Mouse (Mus musculus): ENCODE data around the gene Crkl. TPM values are rescaled to one million over a fixed set of nuclear protein-coding genes. Genes with fewer than 3 reads are reported as not detected.

Crkl gene
- 27.2 and 27.9 TPM in 2 replicates for polyA plus RNA-seq (2015; fragmentation: Nextera tagmentation; extraction: Ambion mirVana)

- under 1% methylated on average over 63 of the region's 63 CpGs for WGBS (ENCODE audit: insufficient replicate concordance)
- ATAC-seq (ENCODE audit: low read depth) = peak; percentile 95
- H3K4me2 ChIP-seq (ENCODE audit: low read depth, low read length) = peak within 1 kb of the TSS; percentile 82
Observed at GRCm38 (mm10) chr16:17451541-17452372, at the start of gene Crkl. Gene Crkl, plus strand, starts transcription at chr16:17451987.

DNA sequence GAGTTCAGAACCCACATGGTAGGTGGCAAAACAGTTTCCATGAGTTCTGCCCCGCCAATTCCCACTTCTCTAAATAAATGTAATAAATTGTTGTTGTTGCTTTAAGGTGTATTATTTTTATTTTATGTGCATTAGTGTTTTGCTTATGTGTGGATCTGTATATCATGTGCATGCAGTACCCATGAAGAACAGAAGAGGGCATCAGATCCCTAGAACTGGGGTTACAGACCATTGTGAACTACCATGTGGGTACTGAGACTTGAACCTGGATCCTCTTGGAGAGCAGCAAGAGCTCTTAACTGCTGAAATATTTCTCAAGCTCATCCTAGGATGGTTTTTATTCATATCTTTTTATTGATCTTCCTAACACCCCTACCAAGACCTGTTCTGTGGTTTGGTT lies 48.9 kb upstream of the Crkl start:
- WGBS (ENCODE audit: insufficient replicate concordance) = 33% methylated on average over 1 of the region's 1 CpGs
- ATAC-seq (ENCODE audit: low read depth) = no peak

More at GRCm38 (mm10) chr16:17451541-17452372, at the start of gene Crkl:
- Histone ChIP-seq H3K27me3 (ENCODE audit: control insufficient read depth, insufficient read depth, low read depth, low read length) (no peaks in the 10 kb centered on the region), H3K4me3 (ENCODE audit: low read depth, low read length) (peak within 1 kb of the TSS; percentile 95), H3K4me1 (ENCODE audit: control insufficient read depth, low read depth, low read length) (peaks cover 21% of the 10 kb centered on the region), H3K27ac (ENCODE audit: low read length) (peak within 1 kb of the TSS; percentile 87), H3K9ac (ENCODE audit: low read depth, low read length) (peak within 1 kb of the TSS; percentile 84), H3K9me3 (replicated peaks; ENCODE audit: control insufficient read depth, low read length) (no peaks in the 10 kb centered on the region), H3K36me3 (ENCODE audit: control insufficient read depth, insufficient read depth) (no peaks in the 10 kb centered on the region)

DNA sequence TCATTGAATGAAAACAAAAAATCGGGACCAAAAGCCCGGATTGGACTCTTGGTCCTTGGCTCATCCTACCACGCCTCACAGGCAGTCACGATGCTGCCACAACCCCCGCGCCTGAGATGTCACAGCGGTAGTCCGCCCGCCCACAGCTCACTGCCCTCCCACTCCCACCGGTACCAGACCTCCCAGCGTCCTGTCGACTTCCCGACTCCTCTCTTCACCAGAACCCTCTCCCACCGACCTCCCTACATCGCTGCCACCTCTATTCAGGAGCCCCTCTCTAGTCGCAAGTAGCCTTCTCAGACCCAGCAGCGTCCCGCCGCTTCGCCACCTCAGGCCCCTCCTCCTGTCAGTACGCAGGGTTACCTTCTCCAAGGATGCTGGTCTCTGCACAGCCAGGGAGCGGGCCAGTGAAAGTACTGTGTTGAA lies 46.5 kb upstream of the Crkl start:
- peak; percentile 50 for ATAC-seq (ENCODE audit: low read depth)

More for the DNA sequence above, 48.9 kb upstream of the Crkl start:
- Histone ChIP-seq H3K4me2 (ENCODE audit: low read depth, low read length) (no peak overlapping the region), H3K9me3 (replicated peaks; ENCODE audit: control insufficient read depth, low read length) (no peaks in the 10 kb centered on the region), H3K9ac (ENCODE audit: low read depth, low read length) (no peak overlapping the region), H3K27me3 (ENCODE audit: control insufficient read depth, insufficient read depth, low read depth, low read length) (no peaks in the 10 kb centered on the region), H3K4me1 (ENCODE audit: control insufficient read depth, low read depth, low read length) (peaks cover 17% of the 10 kb centered on the region), H3K27ac (ENCODE audit: low read length) (no peak overlapping the region), H3K4me3 (ENCODE audit: low read depth, low read length) (no peak overlapping the region), H3K36me3 (ENCODE audit: control insufficient read depth, insufficient read depth) (no peaks in the 10 kb centered on the region)

DNA sequence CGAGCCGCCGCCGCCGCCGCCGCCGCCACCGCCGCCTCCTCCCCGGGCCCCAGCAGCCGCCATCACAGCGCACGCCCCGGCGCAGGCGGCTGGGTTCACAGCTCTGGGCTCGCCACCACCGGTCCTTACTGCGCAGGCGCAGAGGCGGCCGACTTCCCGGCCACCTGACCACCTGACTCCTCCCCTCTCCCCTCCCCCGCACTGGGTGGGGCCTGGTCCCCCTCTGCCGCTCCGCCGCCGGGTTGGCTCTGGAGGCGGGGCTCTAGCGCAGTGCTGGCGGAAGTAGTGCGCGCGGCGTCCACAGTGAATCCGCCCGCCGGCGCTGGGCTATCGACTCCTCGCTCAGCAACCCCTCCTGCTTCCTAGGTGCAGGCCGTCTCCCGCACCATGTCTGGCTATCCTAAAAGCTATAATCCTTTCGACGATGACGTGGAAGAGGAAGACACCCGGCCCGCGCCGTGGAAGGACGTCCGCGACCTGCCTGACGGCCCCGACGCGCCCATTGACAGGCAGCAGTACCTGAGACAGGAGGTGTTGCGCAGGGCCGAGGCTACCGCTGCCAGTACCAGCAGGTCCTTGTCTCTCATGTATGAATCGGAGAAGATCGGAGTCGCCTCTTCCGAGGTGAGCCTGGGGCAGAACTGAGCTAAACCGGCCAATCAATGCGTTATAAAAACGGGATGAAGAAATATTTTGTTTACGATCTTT lies 45.9 kb upstream of the Crkl start, which contains the start of the genes Snap29 and Pi4ka:
Gene Snap29 (plus strand): TSS at position 251 of the 708 bp plus-strand sequence.
Gene Pi4ka (minus strand): TSS at position 579 of the 708 bp plus-strand sequence.
- ATAC-seq (ENCODE audit: low read depth) = peak; percentile 96
- Histone ChIP-seq H3K36me3 (ENCODE audit: control insufficient read depth, insufficient read depth) (no peaks in the 10 kb centered on the region), H3K9ac (ENCODE audit: low read depth, low read length) (peak within 1 kb of the TSS; percentile 83), H3K4me1 (ENCODE audit: control insufficient read depth, low read depth, low read length) (peaks cover 25% of the 10 kb centered on the region), H3K9me3 (replicated peaks; ENCODE audit: control insufficient read depth, low read length) (no peaks in the 10 kb centered on the region), H3K4me3 (ENCODE audit: low read depth, low read length) (peak within 1 kb of the TSS; percentile 74), H3K27ac (ENCODE audit: low read length) (peak within 1 kb of the TSS; percentile 92), H3K27me3 (ENCODE audit: control insufficient read depth, insufficient read depth, low read depth, low read length) (no peaks in the 10 kb centered on the region), H3K4me2 (ENCODE audit: low read depth, low read length) (peak within 1 kb of the TSS; percentile 72)
- under 1% methylated on average over 62 of the region's 69 CpGs for WGBS (ENCODE audit: insufficient replicate concordance)

More for the DNA sequence above, 46.5 kb upstream of the Crkl start:
- H3K36me3 ChIP-seq (ENCODE audit: control insufficient read depth, insufficient read depth) = no peaks in the 10 kb centered on the region
- H3K27ac ChIP-seq (ENCODE audit: low read length) = peak overlapping the region; percentile 64
- H3K4me3 ChIP-seq (ENCODE audit: low read depth, low read length) = peak overlapping the region; percentile 74
- WGBS (ENCODE audit: insufficient replicate concordance) = under 1% methylated on average over 22 of the region's 22 CpGs
- H3K9ac ChIP-seq (ENCODE audit: low read depth, low read length) = peak overlapping the region; percentile 77
- H3K27me3 ChIP-seq (ENCODE audit: control insufficient read depth, insufficient read depth, low read depth, low read length) = no peaks in the 10 kb centered on the region
- no peaks in the 10 kb centered on the region for H3K9me3 ChIP-seq (replicated peaks; ENCODE audit: control insufficient read depth, low read length)
- peaks cover 24% of the 10 kb centered on the region for H3K4me1 ChIP-seq (ENCODE audit: control insufficient read depth, low read depth, low read length)
- H3K4me2 ChIP-seq (ENCODE audit: low read depth, low read length) = peak overlapping the region; percentile 72

GRCm38 (mm10) chr16:17406512-17407231 lies 45.1 kb upstream of the Crkl start:
- Histone ChIP-seq H3K4me2 (ENCODE audit: low read depth, low read length) (peak overlapping the region; percentile 70), H3K9ac (ENCODE audit: low read depth, low read length) (peak overlapping the region; percentile 83), H3K4me3 (ENCODE audit: low read depth, low read length) (peak overlapping the region; percentile 74), H3K4me1 (ENCODE audit: control insufficient read depth, low read depth, low read length) (peaks cover 25% of the 10 kb centered on the region), H3K27ac (ENCODE audit: low read length) (peak overlapping the region; percentile 92), H3K36me3 (ENCODE audit: control insufficient read depth, insufficient read depth) (no peaks in the 10 kb centered on the region), H3K27me3 (ENCODE audit: control insufficient read depth, insufficient read depth, low read depth, low read length) (no peaks in the 10 kb centered on the region), H3K9me3 (replicated peaks; ENCODE audit: control insufficient read depth, low read length) (no peaks in the 10 kb centered on the region)
- no peak for ATAC-seq (ENCODE audit: low read depth)
- WGBS (ENCODE audit: insufficient replicate concordance) = 29% methylated on average over 9 of the region's 9 CpGs

DNA sequence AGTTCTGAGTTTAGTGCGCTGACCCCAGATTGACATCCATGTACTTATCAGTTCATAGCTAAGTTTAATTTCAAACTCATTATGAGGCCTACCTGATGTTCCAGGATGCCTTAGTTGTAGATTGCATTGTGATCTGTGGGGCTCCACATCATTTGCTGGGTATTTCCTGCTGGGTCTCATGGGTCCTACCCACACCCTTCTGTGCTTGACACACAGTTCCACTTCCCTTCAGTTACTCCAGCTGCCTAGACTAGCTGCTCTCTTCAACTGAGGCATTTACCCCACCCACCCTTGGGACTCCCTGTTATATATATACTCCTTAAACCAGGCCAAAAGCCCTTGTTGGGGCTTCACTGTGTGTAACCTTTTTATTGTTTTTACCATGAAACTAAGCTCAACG lies 42.7 kb upstream of the Crkl start:
- Histone ChIP-seq H3K4me3 (ENCODE audit: low read depth, low read length) (no peak overlapping the region), H3K4me1 (ENCODE audit: control insufficient read depth, low read depth, low read length) (peaks cover 25% of the 10 kb centered on the region), H3K4me2 (ENCODE audit: low read depth, low read length) (no peak overlapping the region), H3K27ac (ENCODE audit: low read length) (no peak overlapping the region), H3K27me3 (ENCODE audit: control insufficient read depth, insufficient read depth, low read depth, low read length) (no peaks in the 10 kb centered on the region), H3K9ac (ENCODE audit: low read depth, low read length) (no peak overlapping the region), H3K9me3 (replicated peaks; ENCODE audit: control insufficient read depth, low read length) (no peaks in the 10 kb centered on the region), H3K36me3 (ENCODE audit: control insufficient read depth, insufficient read depth) (no peaks in the 10 kb centered on the region)
- WGBS (ENCODE audit: insufficient replicate concordance) = 78% methylated on average over 2 of the region's 2 CpGs
- ATAC-seq (ENCODE audit: low read depth) = no peak

DNA sequence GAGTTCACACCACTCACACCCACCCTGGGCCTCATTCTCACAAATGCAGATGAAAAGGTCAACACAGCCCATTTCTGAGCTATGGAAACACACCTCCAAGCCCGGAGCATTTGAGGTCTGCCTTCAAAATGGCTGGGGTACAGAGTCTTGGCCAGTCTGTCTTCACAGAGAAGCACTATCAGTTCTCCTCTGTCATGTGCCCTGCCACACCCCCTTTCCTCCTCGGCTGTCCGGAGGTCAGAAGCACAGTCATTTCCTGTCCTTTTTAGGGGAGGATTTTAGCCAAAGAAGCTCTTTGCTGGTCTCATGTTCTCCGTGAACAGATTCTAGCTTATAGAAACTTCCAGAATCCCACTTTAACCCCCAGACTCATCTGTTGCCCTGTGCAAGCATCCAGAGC lies 41.6 kb upstream of the Crkl start:
- H3K9me3 ChIP-seq (replicated peaks; ENCODE audit: control insufficient read depth, low read length) = no peaks in the 10 kb centered on the region
- no peak overlapping the region for H3K4me3 ChIP-seq (ENCODE audit: low read depth, low read length)
- no peak overlapping the region for H3K9ac ChIP-seq (ENCODE audit: low read depth, low read length)
- no peak overlapping the region for H3K4me2 ChIP-seq (ENCODE audit: low read depth, low read length)
- H3K27me3 ChIP-seq (ENCODE audit: control insufficient read depth, insufficient read depth, low read depth, low read length) = no peaks in the 10 kb centered on the region
- no peak for ATAC-seq (ENCODE audit: low read depth)
- H3K4me1 ChIP-seq (ENCODE audit: control insufficient read depth, low read depth, low read length) = peaks cover 15% of the 10 kb centered on the region
- H3K36me3 ChIP-seq (ENCODE audit: control insufficient read depth, insufficient read depth) = no peaks in the 10 kb centered on the region
- 24% methylated on average over 4 of the region's 4 CpGs for WGBS (ENCODE audit: insufficient replicate concordance)
- 0 out of 2 replicates have a peak overlapping the region, but pooled peaks have one; percentile 14 for H3K27ac ChIP-seq (ENCODE audit: low read length)

DNA sequence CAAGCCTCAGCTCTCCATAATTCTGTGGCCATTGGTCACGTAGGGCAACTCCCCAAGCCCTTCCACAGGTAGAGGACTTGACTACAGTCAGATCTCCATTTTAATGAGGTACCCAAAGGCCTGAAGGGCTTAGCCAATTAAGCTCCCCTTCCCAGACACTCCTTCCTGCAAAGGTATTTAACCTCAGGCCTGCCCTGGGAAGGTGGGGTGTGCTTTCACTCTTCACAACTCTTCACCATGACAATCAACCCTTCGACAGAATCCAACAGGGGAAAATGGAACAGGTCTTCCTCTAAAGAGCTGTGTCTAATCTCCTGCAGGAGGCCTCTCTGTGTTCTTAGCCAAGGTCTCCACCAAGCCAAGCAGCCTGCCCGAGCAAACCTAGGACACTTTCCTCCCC lies 28.8 kb upstream of the Crkl start:
- Histone ChIP-seq H3K4me2 (ENCODE audit: low read depth, low read length) (no peak overlapping the region), H3K36me3 (ENCODE audit: control insufficient read depth, insufficient read depth) (peaks cover 29% of the 10 kb centered on the region), H3K27ac (ENCODE audit: low read length) (no peak overlapping the region), H3K27me3 (ENCODE audit: control insufficient read depth, insufficient read depth, low read depth, low read length) (no peaks in the 10 kb centered on the region), H3K9me3 (replicated peaks; ENCODE audit: control insufficient read depth, low read length) (no peaks in the 10 kb centered on the region), H3K9ac (ENCODE audit: low read depth, low read length) (no peak overlapping the region), H3K4me1 (ENCODE audit: control insufficient read depth, low read depth, low read length) (no peaks in the 10 kb centered on the region), H3K4me3 (ENCODE audit: low read depth, low read length) (no peak overlapping the region)
- WGBS (ENCODE audit: insufficient replicate concordance) = 80% methylated on average over 3 of the region's 3 CpGs
- ATAC-seq (ENCODE audit: low read depth) = no peak

Data from liver, embryonic 16.5 days (tissue).